Mouse (Mus musculus) MEL (cell line): Measurements from ENCODE around the gene Rcsd1. TPM values are rescaled to one million over a fixed set of nuclear protein-coding genes. Genes with fewer than 3 reads are reported as not detected.
A peak's percentile ranks its signal among the peaks of the same experiment; 100 is the strongest.

Source experiments
- DNase-seq: peaks from one replicate; pipeline ENCODE4 v3.0.0; 2011; ENCODE audit warnings: low read depth, low spot score
- H3K27ac ChIP-seq: 2 replicates; pipeline ENCODE4 v1.5.1; 2012; ENCODE audit warnings: low read depth, mild to moderate bottlenecking, control low read depth, low read length, moderate library complexity; ENCODE audit not compliant: control insufficient read depth
- H3K27me3 ChIP-seq, 2 experiments: fragments of 150-350 bp in 1 of 2; sonication (generic) in 1 of 2; 2 replicates each; pipeline ENCODE4 v1.6.1; 2012; ENCODE audit warnings: low read length in 2 of 2, mild to moderate bottlenecking in 2 of 2, improper control_type of control experiment in 1 of 2, moderate library complexity in 1 of 2; ENCODE audit not compliant: insufficient read depth in 2 of 2, control insufficient read depth in 1 of 2
- H3K36me3 ChIP-seq, 2 experiments: 2 replicates each; pipeline ENCODE4 v1.6.1; 2012 to 2014; ENCODE audit warnings: low read length in 2 of 2, improper control_type of control experiment in 1 of 2, inconsistent platforms in 1 of 2, mild to moderate bottlenecking in 1 of 2; ENCODE audit not compliant: insufficient read depth in 2 of 2, control insufficient read depth in 1 of 2
- H3K4me1 ChIP-seq, 2 experiments: fragments of 150-350 bp in 1 of 2; sonication (generic) in 1 of 2; 2 replicates each; pipeline ENCODE4 v1.6.1; 2012; ENCODE audit warnings: low read length in 2 of 2, improper control_type of control experiment in 1 of 2, mild to moderate bottlenecking in 1 of 2; ENCODE audit not compliant: insufficient read depth in 2 of 2, control insufficient read depth in 1 of 2
- H3K4me3 ChIP-seq, 2 experiments: fragments of 150-350 bp in 1 of 2; sonication (generic) in 1 of 2; 2 replicates each; pipeline ENCODE4 v1.5.1; 2012; ENCODE audit warnings: low read depth in 2 of 2, low read length in 2 of 2, mild to moderate bottlenecking in 2 of 2, moderate library complexity in 2 of 2, control low read depth in 1 of 2, improper control_type of control experiment in 1 of 2; ENCODE audit not compliant: control insufficient read depth in 1 of 2, insufficient read depth in 1 of 2
- H3K79me2 ChIP-seq: 2 replicates; pipeline ENCODE4 v1.6.1; 2012; ENCODE audit warnings: mild to moderate bottlenecking, low read length, moderate library complexity; ENCODE audit not compliant: control insufficient read depth, poor library complexity, insufficient read depth
- H3K9ac ChIP-seq: 2 replicates; pipeline ENCODE4 v1.6.1; 2012; ENCODE audit warnings: low read depth, mild to moderate bottlenecking, control low read depth, low read length, moderate library complexity; ENCODE audit not compliant: control insufficient read depth, poor library complexity, severe bottlenecking
- H3K9me3 ChIP-seq: fragments of 150-350 bp; sonication (generic); replicated peaks from 2 replicates; pipeline ENCODE4 v1.6.1; 2012; ENCODE audit warnings: mild to moderate bottlenecking, low read length, improper control_type of control experiment, moderate library complexity; ENCODE audit not compliant: insufficient read depth
- BHLHE40 ChIP-seq: IDR thresholded peaks from 2 replicates; pipeline ENCODE4 v1.6.1; 2012; ENCODE audit warnings: low read depth, mild to moderate bottlenecking, inconsistent platforms, low read length, improper control_type of control experiment, borderline replicate concordance
- CHD2 ChIP-seq: IDR thresholded peaks from 2 replicates; pipeline ENCODE4 v1.6.1; 2011; ENCODE audit warnings: low read length, improper control_type of control experiment
- CTCF ChIP-seq, 3 experiments: IDR thresholded peaks in 2 of 3; conservative IDR thresholded peaks in 1 of 3; 2 replicates each; pipeline ENCODE4 v1.5.1; 2011 to 2012; ENCODE audit warnings: low read length in 3 of 3, low read depth in 2 of 3, mild to moderate bottlenecking in 2 of 3, improper control_type of control experiment in 1 of 3, inconsistent platforms in 1 of 3, mixed read lengths in 1 of 3, moderate library complexity in 1 of 3; ENCODE audit not compliant: control insufficient read depth in 1 of 3, insufficient read depth in 1 of 3, poor library complexity in 1 of 3, severe bottlenecking in 1 of 3
- E2F4 ChIP-seq: IDR thresholded peaks from 2 replicates; pipeline ENCODE4 v1.6.1; 2011; ENCODE audit warnings: low read depth, low read length, improper control_type of control experiment, borderline replicate concordance
- ELF1 ChIP-seq: IDR thresholded peaks from 2 replicates; pipeline ENCODE4 v1.6.1; 2014; ENCODE audit warnings: low read depth, mild to moderate bottlenecking, inconsistent platforms, low read length, improper control_type of control experiment, moderate library complexity
- EP300 ChIP-seq, 2 experiments: IDR thresholded peaks; 2 replicates each; pipeline ENCODE4 v1.6.1; 2011; ENCODE audit warnings: improper control_type of control experiment in 2 of 2, low read length in 2 of 2, low read depth in 1 of 2, mild to moderate bottlenecking in 1 of 2
- GABPA ChIP-seq: IDR thresholded peaks from 2 replicates; pipeline ENCODE4 v1.6.1; 2012; ENCODE audit warnings: low read depth, mild to moderate bottlenecking, inconsistent platforms, low read length, improper control_type of control experiment, moderate library complexity
- GATA1 ChIP-seq: IDR thresholded peaks from 2 replicates; pipeline ENCODE4 v1.6.1; 2011; ENCODE audit warnings: low read depth, low read length, improper control_type of control experiment
- MAZ ChIP-seq: IDR thresholded peaks from 2 replicates; pipeline ENCODE4 v1.6.1; 2012; ENCODE audit warnings: low read depth, mild to moderate bottlenecking, inconsistent platforms, low read length, improper control_type of control experiment
- MYC ChIP-seq: IDR thresholded peaks from 2 replicates; pipeline ENCODE4 v1.6.1; 2011; ENCODE audit warnings: low read depth, mild to moderate bottlenecking, low read length, improper control_type of control experiment, moderate library complexity
- NRF1 ChIP-seq: IDR thresholded peaks from 2 replicates; pipeline ENCODE4 v1.6.1; 2014; ENCODE audit warnings: low read depth, mild to moderate bottlenecking, inconsistent platforms, low read length, improper control_type of control experiment, moderate library complexity; ENCODE audit not compliant: poor library complexity, insufficient read depth, severe bottlenecking
- POLR2A ChIP-seq, 2 experiments: IDR thresholded peaks; 2 replicates each; pipeline ENCODE4 v1.6.1; 2011 to 2012; ENCODE audit warnings: low read length in 2 of 2, mild to moderate bottlenecking in 2 of 2, control low read depth in 1 of 2, improper control_type of control experiment in 1 of 2, low read depth in 1 of 2, moderate library complexity in 1 of 2; ENCODE audit not compliant: control insufficient read depth in 1 of 2, insufficient read depth in 1 of 2, poor library complexity in 1 of 2
- RCOR1 ChIP-seq: IDR thresholded peaks from 2 replicates; pipeline ENCODE4 v1.6.1; 2012; ENCODE audit warnings: low read depth, mild to moderate bottlenecking, inconsistent platforms, low read length, improper control_type of control experiment
- SMC3 ChIP-seq: IDR thresholded peaks from 2 replicates; pipeline ENCODE4 v1.6.1; 2011; ENCODE audit warnings: low read depth, low read length, improper control_type of control experiment
- TAL1 ChIP-seq: IDR thresholded peaks from 2 replicates; pipeline ENCODE4 v1.6.1; 2012; ENCODE audit warnings: mild to moderate bottlenecking, inconsistent platforms, low read length, moderate library complexity, mixed read lengths
- TBP ChIP-seq: IDR thresholded peaks from 2 replicates; pipeline ENCODE4 v1.8.0; 2011; ENCODE audit warnings: low read depth, low read length, improper control_type of control experiment
- TCF12 ChIP-seq: IDR thresholded peaks from 2 replicates; pipeline ENCODE4 v1.6.1; 2014; ENCODE audit warnings: low read depth, mild to moderate bottlenecking, inconsistent platforms, low read length, improper control_type of control experiment, moderate library complexity
- UBTF ChIP-seq: IDR thresholded peaks from 2 replicates; pipeline ENCODE4 v1.6.1; 2012; ENCODE audit warnings: low read depth, mild to moderate bottlenecking, inconsistent platforms, low read length, improper control_type of control experiment, moderate library complexity, borderline replicate concordance; ENCODE audit not compliant: insufficient read depth
- USF2 ChIP-seq, 2 experiments: IDR thresholded peaks; 2 replicates each; pipeline ENCODE4 v1.6.1; 2011 to 2012; ENCODE audit warnings: improper control_type of control experiment in 2 of 2, low read length in 2 of 2, borderline replicate concordance in 1 of 2, inconsistent platforms in 1 of 2, low read depth in 1 of 2, mild to moderate bottlenecking in 1 of 2; ENCODE audit not compliant: insufficient read depth in 1 of 2
- ZKSCAN1 ChIP-seq: IDR thresholded peaks from 2 replicates; pipeline ENCODE4 v1.6.1; 2012; ENCODE audit warnings: low read depth, mild to moderate bottlenecking, inconsistent platforms, low read length, improper control_type of control experiment, moderate library complexity
- ZMIZ1 ChIP-seq: IDR thresholded peaks from 2 replicates; pipeline ENCODE4 v1.6.1; 2012; ENCODE audit warnings: low read depth, mild to moderate bottlenecking, inconsistent platforms, low read length, improper control_type of control experiment, moderate library complexity
- ZNF384 ChIP-seq: IDR thresholded peaks from 2 replicates; pipeline ENCODE4 v1.6.1; 2012; ENCODE audit warnings: low read depth, mild to moderate bottlenecking, inconsistent platforms, low read length, improper control_type of control experiment
- polyA plus RNA-seq, 2 experiments: library from polyadenylated mRNA; stranded (reverse) in 1 of 2; unstranded in 1 of 2; fragments of >175 nt in 1 of 2; fragments of >200 nt in 1 of 2; gene quantifications; 2 replicates each; pipeline versions ENCODE4 v1.2.1 to v1.2.4; 2012; ENCODE audit warnings: low replicate concordance in 2 of 2, low read depth in 1 of 2; ENCODE audit not compliant: insufficient read length in 2 of 2, insufficient read depth in 1 of 2, missing spikeins in 1 of 2
- total RNA-seq: library from RNA; depleted of rRNA; stranded (reverse); fragments of 300-350 nt; gene quantifications from 2 replicates; pipeline ENCODE4 v1.2.3, GENCODE M21; 2012

Rcsd1 gene
- total and polyA plus RNA-seq, 3 experiments, result 19.0 to 38.0 TPM; not detected in 1

- Histone ChIP-seq H3K27ac (peak overlapping the region; percentile 21; the same call in 1 of the 2 replicates), H3K9me3 (no peaks in the 10 kb centered on the region), H3K4me3 (no peak overlapping the region), H3K27me3 (no peaks in the 10 kb centered on the region), H3K79me2 (no peaks in the 10 kb centered on the region)
- DNase-seq, result peak; percentile 58
- no peak for TF ChIP-seq TAL1
- no peak for TF ChIP-seq POLR2A (IDR thresholded peaks at IDR 0.05; ENCODE audit: control insufficient read depth in 1 of 2, insufficient read depth in 1 of 2, low read depth in 1 of 2, low read length in 2 of 2, poor library complexity in 1 of 2)
- no peak for TF ChIP-seq ZNF384
- TF ChIP-seq GATA1, result peak; percentile 23; the same call in 1 of the 2 replicates
- peak; percentile 25; the same call in 1 of the 2 replicates for TF ChIP-seq RCOR1
- TF ChIP-seq EP300 (IDR thresholded peaks at IDR 0.05; ENCODE audit: low read depth in 1 of 2, low read length in 2 of 2), result peak in 1 of 2 experiments; percentile 47; a peak in 2 of 4 replicates
- TF ChIP-seq USF2 (IDR thresholded peaks at IDR 0.05; ENCODE audit: borderline replicate concordance in 1 of 2, insufficient read depth in 1 of 2, low read depth in 1 of 2, low read length in 2 of 2), result no peak
- TF ChIP-seq CHD2, result no peak
- 0 out of 2 replicates have a peak, but pooled peaks have one; percentile 7 for TF ChIP-seq TCF12
- no peak for TF ChIP-seq TBP
- TF ChIP-seq BHLHE40, result no peak
- TF ChIP-seq GABPA, result no peak
- TF ChIP-seq MAZ, result no peak
- TF ChIP-seq, all 39 proteins: peak for 4
- peaks cover 0 to 12% of the 10 kb centered on the region in 2 experiments; a peak in 2 of 4 replicates for H3K36me3 ChIP-seq
- no peak overlapping the region for H3K9ac ChIP-seq
- peaks cover 0 to 19% of the 10 kb centered on the region in 2 experiments; a peak in 3 of 4 replicates for H3K4me1 ChIP-seq
Measured at GRCm38 (mm10) chr1:165651158-165651557, 58.4 kb downstream of the Rcsd1 start.

DNA sequence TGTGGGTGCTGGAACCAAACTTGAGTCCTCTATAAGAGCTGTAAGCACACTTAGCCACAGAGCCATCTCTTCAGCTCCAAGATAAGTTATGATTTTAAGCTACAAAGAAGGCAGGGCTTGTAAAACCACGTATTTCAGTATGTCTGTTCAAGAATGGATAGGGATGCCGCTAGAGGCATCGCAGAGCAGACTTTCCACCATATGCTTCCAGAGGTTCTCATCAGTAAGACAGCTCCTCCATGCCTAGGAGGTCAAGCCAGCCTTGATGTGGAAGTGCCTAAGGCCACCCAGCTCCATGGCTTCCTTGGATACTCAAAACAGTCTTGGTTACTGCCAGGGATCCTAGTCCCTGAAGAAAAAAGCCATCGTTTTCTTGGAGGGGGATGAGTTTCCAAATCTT lies 64.5 kb downstream of the Rcsd1 start:
- H3K79me2 ChIP-seq, result no peaks in the 10 kb centered on the region; the same call in 1 of the 2 replicates
- no peak for DNase-seq
- no peak overlapping the region for H3K9ac ChIP-seq
- H3K27ac ChIP-seq, result no peak overlapping the region
- no peaks in the 10 kb centered on the region for H3K9me3 ChIP-seq
- H3K4me3 ChIP-seq, result no peak overlapping the region
- H3K27me3 ChIP-seq, result no peaks in the 10 kb centered on the region
- no peaks in the 10 kb centered on the region for H3K4me1 ChIP-seq
- TF ChIP-seq MAZ, result no peak
- no peak for TF ChIP-seq MYC
- TF ChIP-seq ELF1, result no peak
- TF ChIP-seq ZNF384, result no peak
- TF ChIP-seq TAL1, result no peak
- no peak for TF ChIP-seq SMC3
- no peak for TF ChIP-seq E2F4
- no peak for TF ChIP-seq TCF12
- TF ChIP-seq ZKSCAN1, result no peak
- TF ChIP-seq ZMIZ1, result no peak
- no peak for TF ChIP-seq UBTF
- no peak for TF ChIP-seq CTCF (IDR thresholded peaks at IDR 0.05 in 2 of 3, conservative IDR thresholded peaks at IDR 0.05 in 1 of 3; ENCODE audit: control insufficient read depth in 1 of 3, insufficient read depth in 1 of 3, low read depth in 2 of 3, low read length in 3 of 3, poor library complexity in 1 of 3, severe bottlenecking in 1 of 3)
- no peak for TF ChIP-seq NRF1
- TF ChIP-seq USF2 (IDR thresholded peaks at IDR 0.05; ENCODE audit: borderline replicate concordance in 1 of 2, insufficient read depth in 1 of 2, low read depth in 1 of 2, low read length in 2 of 2), result no peak
- TF ChIP-seq POLR2A (IDR thresholded peaks at IDR 0.05; ENCODE audit: control insufficient read depth in 1 of 2, insufficient read depth in 1 of 2, low read depth in 1 of 2, low read length in 2 of 2, poor library complexity in 1 of 2), result no peak
- peaks cover 0 to 3% of the 10 kb centered on the region in 2 experiments; a peak in 1 of 4 replicates for H3K36me3 ChIP-seq
